Mouse (Mus musculus): ENCODE measurements at regions not wholly inside any gene's neighbourhood (a gene's known extent, or its start where the extent isn't known, plus 50 kb on each side); places are given as distances from the start of the nearest gene placed in this dataset.
A peak's percentile ranks its signal among the peaks of the same experiment; 100 is the strongest.

GRCm38 (mm10) chr3:21935571-21936261 lies 140.7 kb upstream of the Tbl1xr1 start:
- TF ChIP-seq CTCF (IDR thresholded peaks at IDR 0.05; ENCODE audit: borderline replicate concordance, insufficient read depth, low read depth, low read length), result no peak
- peak; percentile 45; the same call in 1 of the 2 replicates for TF ChIP-seq POLR2A (IDR thresholded peaks at IDR 0.05; ENCODE audit: borderline replicate concordance, insufficient read depth, low read length)
